ENCODE assay signal across 8 mouse cellular contexts in the genomic region with DNA sequence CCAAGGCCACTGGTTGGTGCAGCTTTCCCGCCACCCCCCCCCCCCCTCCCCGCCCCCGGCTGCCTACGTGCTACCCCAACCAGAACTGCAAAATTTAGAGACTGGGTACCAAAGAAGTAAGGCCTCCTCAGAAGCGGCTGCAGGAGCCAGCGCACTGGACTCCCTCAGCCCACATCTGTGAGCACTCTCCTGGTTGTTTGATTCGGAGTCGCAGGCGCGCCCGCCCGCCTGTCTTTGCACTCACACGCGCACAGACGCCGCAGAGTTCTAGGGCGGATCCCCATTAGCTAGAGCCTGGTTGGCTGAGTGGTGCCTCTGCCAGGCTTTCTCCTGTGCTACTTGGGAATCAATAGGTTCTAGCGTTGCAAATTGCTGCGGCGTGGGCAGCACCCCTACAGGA. TPM values are rescaled to one million over a fixed set of nuclear protein-coding genes. Genes with fewer than 3 reads are reported as not detected.
DNase-seq lines count a peak whose midpoint lies in the region; ATAC-seq and TF ChIP-seq lines count a peak whose summit lies in the region.

No protein-coding gene starts in this region.

- H3K9me3 ChIP-seq in hindbrain, embryonic 11.5 days (ENCODE audit: control insufficient read depth, low read length), result no peaks in the 10 kb centered on the region
- no peaks in the 10 kb centered on the region for H3K9me3 ChIP-seq in limb, embryonic 14.5 days (ENCODE audit: control insufficient read depth, low read length)

- peaks cover 61% of the 10 kb centered on the region for H3K27me3 ChIP-seq in hindbrain, embryonic 11.5 days (ENCODE audit: control insufficient read depth, insufficient read depth, low read length)
- peaks cover 55% of the 10 kb centered on the region for H3K27me3 ChIP-seq in limb, embryonic 14.5 days (ENCODE audit: control insufficient read depth, insufficient read depth, low read length)

- no peak overlapping the region for H3K27ac ChIP-seq in hindbrain, embryonic 11.5 days (ENCODE audit: low read depth, low read length)
- no peak overlapping the region for H3K27ac ChIP-seq in limb, embryonic 14.5 days (replicated peaks; ENCODE audit: low read depth, low read length)

- peak; percentile 31; the same call in 1 of the 2 replicates for ATAC-seq in hindbrain, embryonic 11.5 days (ENCODE audit: low FRiP score)
- ATAC-seq in limb, embryonic 14.5 days (ENCODE audit: low FRiP score, low read depth), result peak; percentile 67; the same call in 1 of the 2 replicates

- no peaks in the 10 kb centered on the region for H3K36me3 ChIP-seq in hindbrain, embryonic 11.5 days (ENCODE audit: control insufficient read depth, insufficient read depth, low read length)
- H3K36me3 ChIP-seq in limb, embryonic 14.5 days (ENCODE audit: control insufficient read depth, insufficient read depth, low read length), result no peaks in the 10 kb centered on the region

- H3K4me2 ChIP-seq in hindbrain, embryonic 11.5 days (replicated peaks; ENCODE audit: low read depth, low read length), result no peak overlapping the region; the same call in 1 of the 2 replicates
- H3K4me2 ChIP-seq in limb, embryonic 14.5 days (replicated peaks; ENCODE audit: low read depth, low read length, severe bottlenecking), result peak overlapping the region; percentile 41

- no peak overlapping the region for H3K9ac ChIP-seq in hindbrain, embryonic 11.5 days (ENCODE audit: low read depth, low read length)
- no peak overlapping the region for H3K9ac ChIP-seq in limb, embryonic 14.5 days (ENCODE audit: low read depth, low read length, severe bottlenecking)

- no peaks in the 10 kb centered on the region; the same call in none of the 2 replicates for H3K4me1 ChIP-seq in hindbrain, embryonic 11.5 days (replicated peaks; ENCODE audit: control insufficient read depth, insufficient read depth, low read length)
- H3K4me1 ChIP-seq in limb, embryonic 14.5 days (ENCODE audit: control insufficient read depth, insufficient read depth, low read length), result no peaks in the 10 kb centered on the region

- TF ChIP-seq POLR2A in limb, embryonic 14.5 days (IDR thresholded peaks at IDR 0.05; ENCODE audit: borderline replicate concordance, extremely low read depth, insufficient read depth, insufficient read length), result no peak

- H3K4me3 ChIP-seq in hindbrain, embryonic 11.5 days (ENCODE audit: low read depth, low read length), result no peak overlapping the region
- peak overlapping the region; percentile 26 for H3K4me3 ChIP-seq in limb, embryonic 14.5 days (replicated peaks; ENCODE audit: low read length)

- under 1% methylated on average over 16 of the region's 20 CpGs for WGBS in hindbrain, embryonic 11.5 days
- 5% methylated on average over 20 of the region's 20 CpGs for WGBS in limb, embryonic 14.5 days

- peak; percentile 23 for DNase-seq in adrenal gland, postnatal 10 days
- no peak for DNase-seq in adrenal gland, adult 8-10 months
- peak; percentile 88 for DNase-seq in ES-CJ7 (ENCODE audit: low read depth, low spot score)
- DNase-seq in hindbrain, embryonic 11.5 days (ENCODE audit: low spot score), result peak; percentile 65
- peak; percentile 53 for DNase-seq in limb, embryonic 14.5 days (ENCODE audit: low spot score)
- no peak for DNase-seq in yolk sac, embryonic 10.5 days (ENCODE audit: low spot score)
- no peak for DNase-seq in right cerebral cortex, postnatal 10 days (ENCODE audit: low spot score in 2 of 2)
- DNase-seq in layer of hippocampus, adult 18-20 months (ENCODE audit: low spot score in 2 of 2), result no peak

RNA-seq across cellular contexts. Expression of a gene that starts 32.6 kb away (rescaled TPM):
- 10 to 100 TPM in 1 of 2 experiments, 1 to 10 TPM in 1; 8.6 to 12.1 TPM for total RNA-seq in adrenal gland, postnatal 10 days (2021)
- 10 to 100 TPM; 10.8 to 19.0 (median 14.7) TPM for total RNA-seq in adrenal gland, adult 8-10 months (2022)
- polyA plus RNA-seq in hindbrain, embryonic 11.5 days (2014; fragmentation: Nextera tagmentation; extraction: Ambion mirVana), result 72.5 and 75.7 TPM in 2 replicates
- polyA plus RNA-seq in limb, embryonic 14.5 days (2012; rRNA removed), result 43.2 and 64.9 TPM in 2 replicates
- 42.4 and 52.7 TPM in 2 replicates for polyA plus RNA-seq in limb, embryonic 14.5 days (2014; fragmentation: Nextera tagmentation; extraction: Ambion mirVana)
- under 1 TPM in 1 of 2 experiments, not detected in 1; 0.15 TPM for total RNA-seq in layer of hippocampus, adult 18-20 months (2021)

Comparison
In these comparisons a context has a peak if more than half of its experiments do, and no peak if none do; other contexts are left out.
1. DNase-seq: peak in adrenal gland, postnatal 10 days (single experiment), ES-CJ7 (single experiment), hindbrain, embryonic 11.5 days (single experiment) and limb, embryonic 14.5 days (single experiment); none in adrenal gland, adult 8-10 months (single experiment), yolk sac, embryonic 10.5 days (single experiment), right cerebral cortex, postnatal 10 days (0 of 2) and layer of hippocampus, adult 18-20 months (0 of 2).
2. RNA of a gene that starts 32.6 kb away (total RNA-seq): 10.8 to 19.0 TPM in adrenal gland, adult 8-10 months and 8.6 to 12.1 TPM in adrenal gland, postnatal 10 days; 0.15 TPM in layer of hippocampus, adult 18-20 months; every median in the first group is over 4 times any median in the second.